Mouse (Mus musculus) heart, postnatal 0 days (tissue): ENCODE results near the gene Itgb5.

Source experiments
- CTCF ChIP-seq: IDR thresholded peaks from 2 replicates; pipeline ENCODE4 v1.5.1; 2016; ENCODE audit warnings: antibody characterized with exemption, control low read depth, low read depth
- EP300 ChIP-seq: IDR thresholded peaks from 2 replicates; pipeline ENCODE4 v1.6.1; 2016; ENCODE audit warnings: antibody characterized with exemption, low read depth

GRCm38 (mm10) chr16:33936885-33937284 is 107.4 kb downstream of the Itgb5 start:
- TF ChIP-seq CTCF, result no peak
- TF ChIP-seq EP300, result no peak
